Mouse (Mus musculus): ENCODE measurements around the gene Znrd1. TPM values are rescaled to one million over a fixed set of nuclear protein-coding genes. Genes with fewer than 3 reads are reported as not detected.

The Znrd1 gene
- total RNA-seq, 2 experiments from 2014 or later: 31.3 to 37.2 TPM

DNA sequence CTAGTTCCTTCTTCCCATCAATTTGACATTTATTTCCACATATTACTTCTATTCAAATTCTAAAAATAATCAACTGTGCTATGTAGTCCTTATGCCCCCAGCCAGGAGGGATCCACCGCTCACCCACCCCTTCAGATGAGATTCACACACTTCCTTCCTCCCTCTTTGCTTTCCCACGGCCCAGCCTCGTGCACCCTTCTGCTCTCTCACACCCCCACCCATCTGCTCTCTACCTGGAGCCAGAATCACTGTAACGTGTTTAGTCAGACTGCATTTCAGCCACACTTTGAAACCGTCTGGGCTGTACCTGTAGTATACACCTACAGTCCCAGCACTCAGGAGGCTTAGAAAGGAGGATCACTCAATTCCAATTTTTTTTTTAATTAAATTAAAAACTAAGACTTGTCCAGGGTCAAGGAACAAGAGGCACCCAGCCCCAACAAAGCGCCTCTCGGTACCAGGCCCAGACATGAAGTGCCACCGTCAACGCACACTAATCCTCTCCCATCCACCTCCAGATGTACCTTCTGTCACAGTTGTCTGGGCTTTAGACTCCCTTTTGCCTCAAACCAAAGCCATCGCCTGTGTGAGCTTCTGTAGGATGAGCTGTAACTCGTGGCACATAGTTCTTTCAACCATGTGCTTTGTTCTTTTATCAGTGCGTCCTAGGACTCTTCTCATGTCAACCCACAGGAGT lies 29.0 kb downstream of the Znrd1 start:
- DNase-seq (ENCODE audit: low spot score in 2 of 2): no peak

DNA sequence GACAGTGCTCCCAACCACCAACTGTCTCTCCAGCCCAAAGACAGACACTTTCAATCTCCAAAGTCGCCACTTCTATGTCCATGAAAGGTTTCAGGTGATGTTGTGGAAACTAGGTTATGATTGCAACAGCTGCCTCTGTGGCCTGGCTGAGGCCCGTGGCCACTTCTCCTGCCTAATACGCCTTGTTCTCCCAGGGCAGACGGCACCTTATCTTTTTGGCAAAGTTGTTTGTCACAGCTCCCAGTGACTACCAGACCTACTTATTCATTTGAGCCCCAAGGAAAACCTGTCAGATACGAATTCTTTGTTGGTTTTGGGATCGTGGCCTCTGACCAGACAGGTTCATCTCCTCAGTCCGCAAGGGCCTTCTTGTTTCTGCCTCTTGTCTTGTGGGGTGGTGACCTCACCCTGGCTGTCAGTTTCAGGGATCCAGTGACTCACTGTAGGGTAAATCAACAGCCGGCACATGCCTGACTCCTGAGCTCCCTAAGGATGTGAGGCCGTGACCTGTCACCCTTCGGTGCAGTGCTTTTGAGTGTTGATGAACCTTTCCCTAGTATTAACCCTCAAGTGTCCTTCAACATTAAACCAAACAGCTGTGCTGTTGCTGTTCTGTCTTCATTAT lies 30.8 kb downstream of the Znrd1 start:
- no peak for DNase-seq (ENCODE audit: low spot score in 2 of 2)

DNA sequence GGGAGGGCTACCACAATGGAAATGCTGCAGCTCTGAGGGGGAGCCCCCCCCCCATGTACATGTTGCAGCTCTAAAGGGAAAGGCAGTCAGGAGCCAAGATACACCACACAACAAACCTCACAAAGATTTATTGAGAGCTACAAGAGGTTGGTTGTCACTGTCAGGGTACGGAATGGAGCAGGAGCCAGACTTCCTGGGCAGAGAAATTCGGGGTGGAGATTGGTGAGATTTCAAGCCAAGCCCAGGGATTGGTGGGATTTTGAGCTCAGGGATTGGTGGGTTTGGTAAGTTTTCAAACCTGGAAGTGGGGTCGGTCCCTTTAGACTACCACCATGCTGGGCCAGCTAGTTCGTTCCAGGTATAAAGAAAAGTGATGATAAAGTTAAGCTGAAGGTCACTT lies 34.9 kb downstream of the Znrd1 start:
- no peak for DNase-seq (ENCODE audit: low spot score in 2 of 2)

DNA sequence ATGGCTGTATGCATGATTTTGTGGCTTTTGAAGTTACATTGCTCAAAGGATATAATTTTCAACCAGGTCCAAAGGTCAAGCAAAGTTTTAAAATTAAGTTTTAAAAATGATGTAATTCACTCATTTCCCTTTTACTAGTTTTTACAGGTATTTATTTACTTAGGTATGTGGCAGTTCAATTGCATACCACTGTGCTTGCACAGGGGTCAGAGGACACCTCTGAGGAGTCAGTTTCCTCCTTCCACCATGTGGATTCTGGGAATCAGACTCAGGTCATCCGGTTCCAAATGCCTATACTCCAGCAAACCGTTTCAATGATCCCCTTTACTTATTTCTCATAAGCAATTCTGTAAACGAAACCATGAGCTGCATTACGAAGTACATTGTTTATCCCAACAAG lies 35.6 kb downstream of the Znrd1 start:
- DNase-seq (ENCODE audit: low spot score in 2 of 2): no peak

DNA sequence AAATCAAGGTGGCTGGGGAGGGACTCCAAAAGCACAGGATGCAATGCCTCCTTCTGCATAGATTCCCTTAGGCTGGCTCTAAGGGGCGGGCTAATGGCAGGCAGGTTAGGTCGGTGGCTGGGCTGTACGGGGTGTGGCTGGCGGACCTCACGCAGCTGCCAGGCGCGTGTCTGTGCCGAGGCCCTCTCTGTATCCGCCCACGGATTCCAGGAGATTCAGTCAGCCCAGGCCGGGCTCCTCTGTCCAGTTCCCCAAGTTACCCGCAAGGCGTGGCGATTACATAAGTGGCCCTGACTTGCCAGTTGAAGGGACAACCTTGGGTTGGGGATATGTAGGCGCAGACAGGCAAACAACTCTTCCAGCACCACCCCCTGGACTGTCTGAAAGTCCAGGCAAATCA lies 38.1 kb downstream of the Znrd1 start:
- DNase-seq (ENCODE audit: low spot score in 2 of 2): no peak

DNA sequence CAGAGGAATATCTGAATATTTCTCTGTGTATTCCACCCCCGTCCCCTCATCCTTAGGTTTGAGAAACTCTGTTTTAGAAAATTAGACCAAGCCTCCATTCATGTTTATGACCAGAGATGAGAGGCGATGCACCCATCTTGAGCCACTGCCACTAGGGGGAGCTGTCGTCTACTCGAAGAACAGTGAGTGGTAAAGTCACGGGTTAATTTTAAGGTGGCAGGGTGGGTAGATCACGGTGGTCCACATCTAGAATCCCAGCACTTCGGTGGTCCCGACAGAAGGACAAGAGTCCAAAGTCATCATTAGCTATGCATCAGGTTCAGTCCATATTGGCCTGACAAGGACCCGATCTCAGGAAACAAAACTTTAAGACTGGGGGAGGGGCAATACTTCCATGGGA lies 43.3 kb downstream of the Znrd1 start:
- DNase-seq (ENCODE audit: low spot score in 2 of 2): peak; percentile 16 to 75

DNA sequence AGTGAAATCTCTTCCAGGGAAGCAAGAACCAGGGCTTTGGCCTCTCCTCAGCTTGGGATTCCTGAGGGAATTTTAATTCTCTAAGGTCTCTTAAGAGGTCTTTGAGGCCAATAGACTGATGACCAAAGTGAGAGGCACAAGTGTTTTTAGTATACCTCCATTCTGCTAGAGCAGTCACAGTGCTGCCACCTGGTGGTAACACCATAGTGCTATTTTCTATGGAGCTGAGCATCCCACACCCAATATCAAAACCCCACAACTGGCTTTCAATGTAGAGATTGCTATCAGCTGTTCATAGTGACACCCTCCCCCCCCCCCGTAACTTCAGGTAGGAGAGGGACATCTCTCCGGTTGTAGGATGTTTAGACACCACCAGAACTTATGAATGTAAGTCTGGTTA lies 44.3 kb downstream of the Znrd1 start:
- peak; percentile 56 to 90 for DNase-seq (ENCODE audit: low spot score in 2 of 2)

DNA sequence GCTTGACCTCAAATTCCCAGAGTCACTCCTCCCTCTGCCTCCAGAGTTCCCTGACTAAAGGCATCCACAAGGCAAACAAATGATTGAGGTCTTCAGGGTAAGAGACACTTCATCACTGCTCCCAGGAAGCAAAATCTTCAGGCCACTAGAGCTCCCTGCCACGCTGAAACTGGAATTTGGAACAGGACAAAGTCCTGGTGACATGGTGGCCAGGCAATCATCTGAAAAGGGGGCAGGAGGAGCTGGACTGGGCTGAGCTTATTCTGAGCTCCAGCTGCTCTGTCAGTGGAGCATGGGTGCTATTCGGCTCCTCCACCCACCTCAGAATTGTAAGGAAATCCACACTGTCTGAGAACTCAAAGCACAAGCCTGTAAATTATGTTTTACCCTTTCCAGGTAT lies 46.3 kb downstream of the Znrd1 start:
- DNase-seq (ENCODE audit: low spot score in 2 of 2): no peak

DNA sequence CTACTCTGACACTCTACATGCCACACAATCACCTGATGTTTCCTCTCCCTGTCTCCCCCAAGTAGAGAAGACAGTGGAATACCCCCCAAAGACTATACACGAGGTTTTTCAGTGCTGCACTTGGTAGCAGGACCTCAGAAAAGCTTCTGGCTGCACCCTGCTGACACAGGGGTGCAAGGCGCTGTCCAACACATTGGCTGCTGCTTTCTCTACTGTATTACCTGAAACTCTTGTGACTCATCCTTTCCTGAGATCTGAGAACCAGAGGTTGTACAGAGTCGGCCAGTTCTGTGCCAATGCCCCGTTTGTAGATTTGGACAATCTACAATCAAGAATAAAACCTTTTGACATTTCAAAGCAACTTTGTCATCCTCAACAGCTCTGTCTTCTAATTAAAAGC lies 48.6 kb downstream of the Znrd1 start:
- DNase-seq (ENCODE audit: low spot score in 2 of 2): no peak

DNA sequence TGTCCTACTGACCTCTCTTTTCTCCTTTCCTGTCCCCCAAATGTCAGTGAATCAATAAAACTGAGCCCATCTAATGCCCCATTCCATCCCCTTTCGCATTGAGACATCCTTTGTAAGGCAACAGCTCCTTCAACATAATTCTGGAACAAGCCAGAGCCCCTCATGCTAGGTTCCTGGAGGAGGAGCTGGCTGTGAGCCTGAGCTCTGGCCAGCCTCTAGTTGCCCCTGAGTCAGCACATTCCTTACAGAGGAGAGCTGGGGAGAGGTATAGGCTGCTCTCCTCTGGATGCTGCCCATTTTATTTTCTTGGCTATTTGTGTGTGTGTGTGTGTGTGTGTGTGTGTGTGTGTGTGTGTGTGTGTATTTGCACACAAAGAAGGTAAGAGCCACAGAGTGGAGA lies 50.1 kb downstream of the Znrd1 start:
- no peak for DNase-seq (ENCODE audit: low spot score in 2 of 2)

Other genes with a start within 250 kb of the Znrd1 start
- gene H2-M10.5, start 185.6 kb downstream of the Znrd1 start, total RNA-seq (2021): not detected
- not detected for gene H2-M10.6, start 146.4 kb downstream of the Znrd1 start, total RNA-seq (2021)
- 10 to 100 TPM; 18.1 to 20.3 TPM for gene Trim26, start 121.4 kb downstream of the Znrd1 start, total RNA-seq (2021)
- gene Trim15, start 91.3 kb downstream of the Znrd1 start, total RNA-seq (2021): not detected
- gene Trim10, start 89.0 kb downstream of the Znrd1 start, total RNA-seq (2021): not detected
- not detected for gene Trim40, start 68.4 kb downstream of the Znrd1 start, total RNA-seq (2021)
- gene Trim31, start 60.4 kb downstream of the Znrd1 start, total RNA-seq (2021): not detected
- 1 to 10 TPM; 3.0 to 4.6 TPM for gene Rnf39, start 15.6 kb downstream of the Znrd1 start, total RNA-seq (2021)
- gene Ppp1r11, start 6.8 kb downstream of the Znrd1 start, total RNA-seq (2021): 100 to 1,000 TPM; 140 to 145 TPM
- gene Znrd1as, start within 50 bp of the Znrd1 start, total RNA-seq (2021): 1 to 10 TPM; 5.6 to 7.2 TPM
- not detected for gene 2410137M14Rik, start 22.7 kb upstream of the Znrd1 start, total RNA-seq (2021)
- under 1 TPM; 0.87 to 0.96 TPM for gene H2-M5, start 31.0 kb upstream of the Znrd1 start, total RNA-seq (2021)
- gene Zfp57, start 42.6 kb upstream of the Znrd1 start, total RNA-seq (2021): 1 to 10 TPM; 8.1 to 8.7 TPM
- gene Mog, start 64.8 kb upstream of the Znrd1 start, total RNA-seq (2021): 10 to 100 TPM; 35.8 to 43.1 TPM
- gene Gabbr1, start 87.4 kb upstream of the Znrd1 start, total RNA-seq (2021): 100 to 1,000 TPM; 683 to 686 TPM
- gene Olfr90, start 129.9 kb upstream of the Znrd1 start, total RNA-seq (2021): not detected
- not detected for gene Olfr91, start 139.7 kb upstream of the Znrd1 start, total RNA-seq (2021)
- not detected for gene Olfr92, start 161.5 kb upstream of the Znrd1 start, total RNA-seq (2021)
- not detected for gene Olfr93, start 202.9 kb upstream of the Znrd1 start, total RNA-seq (2021)
- gene Ubd, start 235.3 kb upstream of the Znrd1 start, total RNA-seq (2021): not detected
- gene Olfr94, start 242.4 kb upstream of the Znrd1 start, total RNA-seq (2021): not detected

All from layer of hippocampus, adult 18-20 months (tissue).